Mouse (Mus musculus) myocyte (in vitro differentiated cells): Measurements from ENCODE around the gene Gm765.

ENCODE experiments used
- CEBPB ChIP-seq: IDR thresholded peaks from 2 replicates; pipeline ENCODE4 v1.6.1; 2011; ENCODE audit warnings: mild to moderate bottlenecking, moderate library complexity; ENCODE audit not compliant: poor library complexity, insufficient read depth, severe bottlenecking
- E2F4 ChIP-seq: IDR thresholded peaks from one replicate; pipeline ENCODE4 v1.6.1; 2011; ENCODE audit warnings: mild to moderate bottlenecking, control low read depth, moderate library complexity; ENCODE audit not compliant: insufficient read depth
- MAX ChIP-seq: IDR thresholded peaks from one replicate; pipeline ENCODE4 v1.6.1; 2011; ENCODE audit warnings: low read depth, mild to moderate bottlenecking, control low read depth
- MYOD1 ChIP-seq, 3 experiments: IDR thresholded peaks; one replicate each; pipeline ENCODE4 v1.6.1; 2011; ENCODE audit warnings: control low read depth in 2 of 3, low read depth in 2 of 3, mild to moderate bottlenecking in 2 of 3, moderate library complexity in 1 of 3; ENCODE audit not compliant: insufficient read length in 2 of 3, control insufficient read depth in 1 of 3
- MYOG ChIP-seq, 3 experiments: IDR thresholded peaks; one replicate each; pipeline ENCODE4 v1.6.1; 2011; ENCODE audit warnings: control low read depth in 2 of 3, low read depth in 2 of 3, mild to moderate bottlenecking in 2 of 3; ENCODE audit not compliant: insufficient read length in 2 of 3, control insufficient read depth in 1 of 3, insufficient read depth in 1 of 3
- POLR2A ChIP-seq: IDR thresholded peaks from one replicate; pipeline ENCODE4 v1.6.1; 2011; ENCODE audit warnings: low read depth, mild to moderate bottlenecking, control low read depth, moderate library complexity; ENCODE audit not compliant: insufficient read length
- POLR2AphosphoS2 ChIP-seq: IDR thresholded peaks from one replicate; pipeline ENCODE4 v1.6.1; 2011; ENCODE audit warnings: low read depth, control low read depth; ENCODE audit not compliant: insufficient read length
- USF1 ChIP-seq: IDR thresholded peaks from one replicate; pipeline ENCODE4 v1.6.1; 2011; ENCODE audit warnings: low read depth, mild to moderate bottlenecking, control low read depth, moderate library complexity

- TF ChIP-seq POLR2A: no peak
- no peak for TF ChIP-seq CEBPB
- TF ChIP-seq POLR2AphosphoS2: no peak
- no peak for TF ChIP-seq USF1
- TF ChIP-seq E2F4: no peak
- no peak for TF ChIP-seq MYOG (IDR thresholded peaks at IDR 0.05; ENCODE audit: control insufficient read depth in 1 of 3, insufficient read depth in 1 of 3, insufficient read length in 2 of 3, low read depth in 2 of 3)
- TF ChIP-seq MYOD1 (IDR thresholded peaks at IDR 0.05; ENCODE audit: control insufficient read depth in 1 of 3, insufficient read length in 2 of 3, low read depth in 2 of 3): no peak
- no peak for TF ChIP-seq MAX
These were observed 134.5 kb downstream of the Gm765 start for GRCm38 (mm10) chr6:98208051-98208450.
